Mouse (Mus musculus): ENCODE results near the gene Gm12695. TPM values are rescaled to one million over a fixed set of nuclear protein-coding genes. Genes with fewer than 3 reads are reported as not detected.

The Gm12695 gene
- polyA plus RNA-seq, 2 experiments, result not detected

GRCm38 (mm10) chr4:96791301-96791700, 6.3 kb upstream of the Gm12695 start:
- TF ChIP-seq POLR2A (IDR thresholded peaks at IDR 0.05; ENCODE audit: borderline replicate concordance, extremely low read depth, insufficient read depth, insufficient read length), result no peak
- Histone ChIP-seq H3K27me3 (ENCODE audit: control insufficient read depth, insufficient read depth, low read length) (no peaks in the 10 kb centered on the region), H3K27ac (replicated peaks; ENCODE audit: low read depth, low read length) (no peak overlapping the region), H3K4me3 (replicated peaks; ENCODE audit: low read length) (no peak overlapping the region), H3K9ac (ENCODE audit: low read depth, low read length, severe bottlenecking) (no peak overlapping the region), H3K36me3 (ENCODE audit: control insufficient read depth, insufficient read depth, low read length) (no peaks in the 10 kb centered on the region), H3K4me1 (ENCODE audit: control insufficient read depth, insufficient read depth, low read length) (0 out of 2 replicates have a peak, but pooled peaks cover 3% of the 10 kb centered on the region), H3K9me3 (ENCODE audit: control insufficient read depth, low read length) (no peaks in the 10 kb centered on the region), H3K4me2 (replicated peaks; ENCODE audit: low read depth, low read length, severe bottlenecking) (no peak overlapping the region)
- DNase-seq (ENCODE audit: low spot score) (no peak), ATAC-seq (ENCODE audit: low FRiP score, low read depth) (no peak)

GRCm38 (mm10) chr4:96789905-96790304, 4.9 kb upstream of the Gm12695 start:
- TF ChIP-seq POLR2A (IDR thresholded peaks at IDR 0.05; ENCODE audit: borderline replicate concordance, extremely low read depth, insufficient read depth, insufficient read length), result no peak
- peak; percentile 22 for DNase-seq (ENCODE audit: low spot score)
- Histone ChIP-seq H3K9ac (ENCODE audit: low read depth, low read length, severe bottlenecking) (no peak overlapping the region), H3K4me1 (ENCODE audit: control insufficient read depth, insufficient read depth, low read length) (0 out of 2 replicates have a peak, but pooled peaks cover 3% of the 10 kb centered on the region), H3K4me3 (replicated peaks; ENCODE audit: low read length) (no peak overlapping the region), H3K27ac (replicated peaks; ENCODE audit: low read depth, low read length) (no peak overlapping the region), H3K36me3 (ENCODE audit: control insufficient read depth, insufficient read depth, low read length) (no peaks in the 10 kb centered on the region), H3K4me2 (replicated peaks; ENCODE audit: low read depth, low read length, severe bottlenecking) (no peak overlapping the region), H3K27me3 (ENCODE audit: control insufficient read depth, insufficient read depth, low read length) (no peaks in the 10 kb centered on the region), H3K9me3 (ENCODE audit: control insufficient read depth, low read length) (no peaks in the 10 kb centered on the region)
- ATAC-seq (ENCODE audit: low FRiP score, low read depth), result peak; percentile 53; the same call in 1 of the 2 replicates
- WGBS, result 24% methylated on average over 3 of the region's 3 CpGs

GRCm38 (mm10) chr4:96786610-96787009, 1.6 kb upstream of the Gm12695 start:
- no peak for ATAC-seq (ENCODE audit: low FRiP score, low read depth)
- Histone ChIP-seq H3K27me3 (ENCODE audit: control insufficient read depth, insufficient read depth, low read length) (no peaks in the 10 kb centered on the region), H3K9ac (ENCODE audit: low read depth, low read length, severe bottlenecking) (no peak overlapping the region), H3K4me3 (replicated peaks; ENCODE audit: low read length) (no peak overlapping the region), H3K4me1 (ENCODE audit: control insufficient read depth, insufficient read depth, low read length) (0 out of 2 replicates have a peak, but pooled peaks cover 3% of the 10 kb centered on the region), H3K9me3 (ENCODE audit: control insufficient read depth, low read length) (no peaks in the 10 kb centered on the region), H3K27ac (replicated peaks; ENCODE audit: low read depth, low read length) (no peak overlapping the region), H3K36me3 (ENCODE audit: control insufficient read depth, insufficient read depth, low read length) (no peaks in the 10 kb centered on the region), H3K4me2 (replicated peaks; ENCODE audit: low read depth, low read length, severe bottlenecking) (no peak overlapping the region)
- WGBS, result 12% methylated on average over 7 of the region's 7 CpGs
- DNase-seq (ENCODE audit: low spot score), result no peak
- no peak for TF ChIP-seq POLR2A (IDR thresholded peaks at IDR 0.05; ENCODE audit: borderline replicate concordance, extremely low read depth, insufficient read depth, insufficient read length)

- DNase-seq (ENCODE audit: low spot score) (no peak), ATAC-seq (ENCODE audit: low FRiP score, low read depth) (no peak)
- Histone ChIP-seq H3K4me1 (ENCODE audit: control insufficient read depth, insufficient read depth, low read length) (no peaks in the 10 kb centered on the region), H3K36me3 (ENCODE audit: control insufficient read depth, insufficient read depth, low read length) (no peaks in the 10 kb centered on the region), H3K4me2 (replicated peaks; ENCODE audit: low read depth, low read length, severe bottlenecking) (no peak overlapping the region), H3K27me3 (ENCODE audit: control insufficient read depth, insufficient read depth, low read length) (no peaks in the 10 kb centered on the region), H3K4me3 (replicated peaks; ENCODE audit: low read length) (no peak overlapping the region), H3K9ac (ENCODE audit: low read depth, low read length, severe bottlenecking) (no peak overlapping the region), H3K27ac (replicated peaks; ENCODE audit: low read depth, low read length) (no peak overlapping the region), H3K9me3 (ENCODE audit: control insufficient read depth, low read length) (no peaks in the 10 kb centered on the region)
- TF ChIP-seq POLR2A (IDR thresholded peaks at IDR 0.05; ENCODE audit: borderline replicate concordance, extremely low read depth, insufficient read depth, insufficient read length), result no peak
- WGBS, result 69% methylated on average over 3 of the region's 3 CpGs
These were observed 11.9 kb downstream of the Gm12695 start for GRCm38 (mm10) chr4:96772966-96773566.

GRCm38 (mm10) chr4:96766396-96766998, 18.5 kb downstream of the Gm12695 start:
- no peaks in the 10 kb centered on the region for H3K27me3 ChIP-seq (ENCODE audit: control insufficient read depth, insufficient read depth, low read length)
- ATAC-seq (ENCODE audit: low FRiP score, low read depth) (no peak), DNase-seq (ENCODE audit: low spot score) (no peak)
- no peak overlapping the region for H3K4me3 ChIP-seq (replicated peaks; ENCODE audit: low read length)
- H3K27ac ChIP-seq (replicated peaks; ENCODE audit: low read depth, low read length), result no peak overlapping the region
- H3K4me2 ChIP-seq (replicated peaks; ENCODE audit: low read depth, low read length, severe bottlenecking), result no peak overlapping the region
- no peaks in the 10 kb centered on the region for H3K9me3 ChIP-seq (ENCODE audit: control insufficient read depth, low read length)
- H3K4me1 ChIP-seq (ENCODE audit: control insufficient read depth, insufficient read depth, low read length), result no peaks in the 10 kb centered on the region
- no peaks in the 10 kb centered on the region for H3K36me3 ChIP-seq (ENCODE audit: control insufficient read depth, insufficient read depth, low read length)
- TF ChIP-seq POLR2A (IDR thresholded peaks at IDR 0.05; ENCODE audit: borderline replicate concordance, extremely low read depth, insufficient read depth, insufficient read length), result no peak
- H3K9ac ChIP-seq (ENCODE audit: low read depth, low read length, severe bottlenecking), result no peak overlapping the region
- WGBS, result 49% methylated on average over 2 of the region's 2 CpGs
